Mouse (Mus musculus) thymus, adult 2 months (tissue): ENCODE measurements around the gene Elfn1. TPM values are rescaled to one million over a fixed set of nuclear protein-coding genes. Genes with fewer than 3 reads are reported as not detected.
"Not testable (repeated sequence)": the region's sequence is repeated elsewhere in the genome, so short reads cannot be mapped to it uniquely, and the experiment has no call there.

Experiments used
- DNase-seq: peaks from one replicate; pipeline ENCODE4 v3.0.0; 2021
- H3K27ac ChIP-seq: fragments of 200-500 bp; 2 replicates; pipeline ENCODE4 v1.5.1; 2012; ENCODE audit warnings: low read length, control low read depth; ENCODE audit not compliant: control insufficient read depth, insufficient read depth
- H3K27me3 ChIP-seq: fragments of 200-500 bp; 2 replicates; pipeline ENCODE4 v1.6.1; 2012; ENCODE audit warnings: mild to moderate bottlenecking, low read length, moderate library complexity, mixed read lengths; ENCODE audit not compliant: control insufficient read depth, insufficient read depth
- H3K36me3 ChIP-seq: fragments of 200-500 bp; 2 replicates; pipeline ENCODE4 v1.6.1; 2012; ENCODE audit warnings: mild to moderate bottlenecking, low read length, moderate library complexity; ENCODE audit not compliant: control insufficient read depth, insufficient read depth
- H3K4me1 ChIP-seq: fragments of 200-500 bp; replicated peaks from 2 replicates; pipeline ENCODE4 v1.6.1; 2012; ENCODE audit warnings: low read length; ENCODE audit not compliant: control insufficient read depth, insufficient read depth
- H3K4me3 ChIP-seq: fragments of 200-500 bp; 2 replicates; pipeline ENCODE4 v1.5.1; 2012; ENCODE audit warnings: mild to moderate bottlenecking, low read length, control low read depth, moderate library complexity; ENCODE audit not compliant: control insufficient read depth, insufficient read depth
- CTCF ChIP-seq: fragments of 200-500 bp; IDR thresholded peaks from 2 replicates; pipeline ENCODE4 v1.5.1; 2012; ENCODE audit warnings: mild to moderate bottlenecking, control low read depth, low read length, moderate library complexity, borderline replicate concordance; ENCODE audit not compliant: control insufficient read depth, poor library complexity, insufficient read depth; ENCODE audit errors: extremely low read depth
- POLR2A ChIP-seq: fragments of 200-500 bp; IDR thresholded peaks from 2 replicates; pipeline ENCODE4 v1.6.1; 2012; ENCODE audit warnings: mild to moderate bottlenecking, low read length, control low read depth, moderate library complexity; ENCODE audit not compliant: control insufficient read depth, poor library complexity, insufficient read depth; ENCODE audit errors: extremely low read depth
- WGBS: fragments of 180-500 bp; shearing (Covaris S2); methylation state at CpG from one replicate; pipeline ENCODE4 v1.1.7; 2018; 5-methylcytosine and 5-hydroxymethylcytosine counted together
- polyA plus RNA-seq: library from polyadenylated mRNA; depleted of rRNA; stranded (reverse); fragments of >200 nt; gene quantifications from 2 replicates; pipeline ENCODE4 v1.2.3, GENCODE M21; 2012

The Elfn1 gene
- polyA plus RNA-seq, 1 experiment, result 0.77 TPM

- H3K36me3 ChIP-seq, result no peaks in the 10 kb centered on the region
- DNase-seq, result no peak
- H3K27ac ChIP-seq, result no peak overlapping the region
- H3K27me3 ChIP-seq, result no peaks in the 10 kb centered on the region
- no peaks in the 10 kb centered on the region for H3K4me1 ChIP-seq
- H3K4me3 ChIP-seq, result no peak overlapping the region
- TF ChIP-seq POLR2A, result no peak
- TF ChIP-seq CTCF, result no peak
- 12% methylated on average over 13 of the region's 13 CpGs for WGBS
Observed at GRCm38 (mm10) chr5:139978525-139979276, 71.0 kb downstream of the Elfn1 start.

GRCm38 (mm10) chr5:139979371-139979770, 71.6 kb downstream of the Elfn1 start:
- WGBS, result 81% methylated on average over 9 of the region's 9 CpGs
- H3K27ac ChIP-seq, result no peak overlapping the region
- no peaks in the 10 kb centered on the region; the same call in 1 of the 2 replicates for H3K27me3 ChIP-seq
- TF ChIP-seq POLR2A, result no peak
- TF ChIP-seq CTCF, result no peak
- no peak overlapping the region for H3K4me3 ChIP-seq
- no peak for DNase-seq
- no peaks in the 10 kb centered on the region for H3K4me1 ChIP-seq
- H3K36me3 ChIP-seq, result no peaks in the 10 kb centered on the region

- Histone ChIP-seq H3K4me3 (no peak overlapping the region), H3K27me3 (no peaks in the 10 kb centered on the region; the same call in 1 of the 2 replicates), H3K36me3 (no peaks in the 10 kb centered on the region), H3K27ac (no peak overlapping the region), H3K4me1 (no peaks in the 10 kb centered on the region)
- no peak for DNase-seq
- WGBS, result 95% methylated on average over 1 of the region's 1 CpGs
- no peak for TF ChIP-seq POLR2A
- TF ChIP-seq CTCF, result no peak
Observed at GRCm38 (mm10) chr5:139981976-139982375, 74.2 kb downstream of the Elfn1 start.

- TF ChIP-seq POLR2A, result no peak
- no peak for TF ChIP-seq CTCF
- WGBS, result 37% methylated on average over 18 of the region's 18 CpGs
- Histone ChIP-seq H3K4me1 (no peaks in the 10 kb centered on the region), H3K27ac (no peak overlapping the region), H3K36me3 (no peaks in the 10 kb centered on the region), H3K27me3 (no peaks in the 10 kb centered on the region; the same call in 1 of the 2 replicates), H3K4me3 (no peak overlapping the region)
- DNase-seq, result no peak
Observed at GRCm38 (mm10) chr5:139985073-139985746, 77.5 kb downstream of the Elfn1 start.

GRCm38 (mm10) chr5:139991531-139991930, 83.8 kb downstream of the Elfn1 start:
- H3K4me3 ChIP-seq, result no peak overlapping the region
- no peak for DNase-seq
- TF ChIP-seq POLR2A (no peak), CTCF (no peak)
- H3K36me3 ChIP-seq, result no peaks in the 10 kb centered on the region
- no peaks in the 10 kb centered on the region for H3K27me3 ChIP-seq
- H3K4me1 ChIP-seq, result no peaks in the 10 kb centered on the region
- no peak overlapping the region for H3K27ac ChIP-seq
- WGBS, result 93% methylated on average over 3 of the region's 3 CpGs

GRCm38 (mm10) chr5:139998321-139998720, 90.6 kb downstream of the Elfn1 start:
- not testable (repeated sequence) for H3K27me3 ChIP-seq, H3K4me3 ChIP-seq, DNase-seq, H3K4me1 ChIP-seq, H3K27ac ChIP-seq, H3K36me3 ChIP-seq
- WGBS, result 90% methylated on average over 12 of the region's 12 CpGs
